Mouse (Mus musculus): ENCODE data around the gene Zbtb24. TPM values are rescaled to one million over a fixed set of nuclear protein-coding genes. Genes with fewer than 3 reads are reported as not detected.

The Zbtb24 gene
- polyA plus RNA-seq, 1 experiment from 2014 or later = 4.6 TPM

- no peak for ATAC-seq (ENCODE audit: low read depth)
- 26% methylated on average over 2 of the region's 2 CpGs for WGBS (ENCODE audit: insufficient replicate concordance)
- Histone ChIP-seq H3K27me3 (ENCODE audit: control insufficient read depth, insufficient read depth, low read depth, low read length) (no peaks in the 10 kb centered on the region), H3K36me3 (ENCODE audit: control insufficient read depth, insufficient read depth) (no peaks in the 10 kb centered on the region), H3K4me1 (ENCODE audit: control insufficient read depth, low read depth, low read length) (no peaks in the 10 kb centered on the region), H3K9me3 (replicated peaks; ENCODE audit: control insufficient read depth, low read length) (no peaks in the 10 kb centered on the region), H3K4me3 (ENCODE audit: low read depth, low read length) (no peak overlapping the region), H3K9ac (ENCODE audit: low read depth, low read length) (no peak overlapping the region), H3K4me2 (ENCODE audit: low read depth, low read length) (no peak overlapping the region), H3K27ac (ENCODE audit: low read length) (no peak overlapping the region)
These were observed 59.0 kb downstream of the Zbtb24 start for GRCm38 (mm10) chr10:41509160-41509559.

DNA sequence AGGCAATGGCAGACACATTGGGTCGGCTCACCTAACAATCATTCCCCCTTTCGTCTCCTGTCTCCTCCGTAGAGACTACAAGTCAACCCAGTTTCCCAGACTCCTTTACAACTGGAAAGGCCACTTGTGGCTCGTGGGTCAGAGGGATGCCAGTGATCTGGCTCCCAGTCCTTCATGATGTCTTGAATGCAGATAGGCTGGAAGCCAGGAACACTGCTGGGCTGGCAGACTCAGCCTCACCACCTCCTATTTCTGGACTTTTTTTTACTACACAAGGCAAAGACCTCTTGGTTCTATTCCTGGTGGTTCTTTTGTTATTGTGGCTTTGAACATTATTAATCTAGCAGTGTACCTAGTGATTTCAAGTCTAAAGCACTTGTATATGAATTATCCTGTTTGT is 64.1 kb downstream of the Zbtb24 start:
- no peaks in the 10 kb centered on the region for H3K27me3 ChIP-seq (ENCODE audit: control insufficient read depth, insufficient read depth, low read depth, low read length)
- H3K9me3 ChIP-seq (replicated peaks; ENCODE audit: control insufficient read depth, low read length) = no peaks in the 10 kb centered on the region
- H3K4me1 ChIP-seq (ENCODE audit: control insufficient read depth, low read depth, low read length) = peaks cover 4% of the 10 kb centered on the region
- ATAC-seq (ENCODE audit: low read depth) = no peak
- no peak overlapping the region for H3K27ac ChIP-seq (ENCODE audit: low read length)
- H3K4me3 ChIP-seq (ENCODE audit: low read depth, low read length) = no peak overlapping the region
- no peak overlapping the region for H3K9ac ChIP-seq (ENCODE audit: low read depth, low read length)
- no peak overlapping the region for H3K4me2 ChIP-seq (ENCODE audit: low read depth, low read length)
- H3K36me3 ChIP-seq (ENCODE audit: control insufficient read depth, insufficient read depth) = no peaks in the 10 kb centered on the region
- 58% methylated on average over 4 of the region's 4 CpGs for WGBS (ENCODE audit: insufficient replicate concordance)

DNA sequence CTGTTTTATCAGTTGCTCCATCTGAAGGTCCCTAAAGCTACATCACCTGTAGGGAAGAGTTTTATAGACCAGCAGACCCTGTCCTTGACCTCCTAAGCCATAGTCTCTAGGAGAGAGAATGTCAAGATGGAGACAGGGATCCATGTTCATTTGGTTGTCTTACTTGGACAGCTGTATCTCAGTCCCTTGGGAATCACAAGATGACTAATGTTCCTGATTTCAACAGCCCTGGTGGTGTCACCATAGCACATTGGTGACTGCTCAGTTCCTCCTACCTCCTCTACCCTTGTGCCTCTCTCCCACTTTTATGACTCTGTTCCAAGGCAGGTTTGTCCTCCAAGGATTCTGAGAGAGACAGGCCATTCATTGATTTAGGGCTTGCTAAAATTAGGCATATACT is 64.7 kb downstream of the Zbtb24 start:
- Histone ChIP-seq H3K27me3 (ENCODE audit: control insufficient read depth, insufficient read depth, low read depth, low read length) (no peaks in the 10 kb centered on the region), H3K27ac (ENCODE audit: low read length) (no peak overlapping the region), H3K36me3 (ENCODE audit: control insufficient read depth, insufficient read depth) (no peaks in the 10 kb centered on the region), H3K4me2 (ENCODE audit: low read depth, low read length) (no peak overlapping the region), H3K4me1 (ENCODE audit: control insufficient read depth, low read depth, low read length) (peaks cover 4% of the 10 kb centered on the region), H3K4me3 (ENCODE audit: low read depth, low read length) (no peak overlapping the region), H3K9ac (ENCODE audit: low read depth, low read length) (no peak overlapping the region), H3K9me3 (replicated peaks; ENCODE audit: control insufficient read depth, low read length) (no peaks in the 10 kb centered on the region)
- no peak for ATAC-seq (ENCODE audit: low read depth)

Other genes with a start within 250 kb of the Zbtb24 start
- gene Fig4, start 147.1 kb upstream of the Zbtb24 start, polyA plus RNA-seq (2015; fragmentation: Nextera tagmentation; extraction: Ambion mirVana) = 7.0 and 7.5 TPM in 2 replicates
- gene Ak9, start 146.4 kb upstream of the Zbtb24 start, polyA plus RNA-seq (2015; fragmentation: Nextera tagmentation; extraction: Ambion mirVana) = not detected in 2 replicates
- gene Mical1, start 25.9 kb downstream of the Zbtb24 start, polyA plus RNA-seq (2015; fragmentation: Nextera tagmentation; extraction: Ambion mirVana) = 5.3 and 5.4 TPM in 2 replicates
- 13.5 and 14.6 TPM in 2 replicates for gene Smpd2, start 40.0 kb downstream of the Zbtb24 start, polyA plus RNA-seq (2015; fragmentation: Nextera tagmentation; extraction: Ambion mirVana)
- not detected in 2 replicates for gene Ppil6, start 40.1 kb downstream of the Zbtb24 start, polyA plus RNA-seq (2015; fragmentation: Nextera tagmentation; extraction: Ambion mirVana)
- gene Cd164, start 69.0 kb downstream of the Zbtb24 start, polyA plus RNA-seq (2015; fragmentation: Nextera tagmentation; extraction: Ambion mirVana) = 65.0 and 67.8 TPM in 2 replicates

Data from liver, embryonic 16.5 days (tissue).